Mouse (Mus musculus) adrenal gland, postnatal 25 days (tissue): Measurements from ENCODE around the gene Cfd. TPM values are rescaled to one million over a fixed set of nuclear protein-coding genes. Genes with fewer than 3 reads are reported as not detected.

Experiments
- DNase-seq: peaks from one replicate; pipeline ENCODE4 v3.0.0; 2021; ENCODE audit warnings: mixed read lengths
- long read RNA-seq: library from polyadenylated mRNA; stranded (forward); transcript quantifications from one replicate; pipeline ENCODE4 v2.0.0, GENCODE M21; 2021
- total RNA-seq: library from RNA; stranded (reverse); gene quantifications from 2 replicates; pipeline ENCODE4 v1.2.3, GENCODE M21; 2021

Cfd gene
- total RNA-seq = 420 and 469 TPM in 2 replicates
- long read RNA-seq, transcript Cfd-201 (5 exons, 922 nt) = minor isoform, 297 of 742 reads
- long read RNA-seq, transcript Cfd-202 (5 exons, 871 nt) = major isoform, 322 of 742 reads
- long read RNA-seq, partial matches to known transcripts = 108 of 742 reads
- long read RNA-seq, other reads (novel, unspliced or antisense) = 15 of 742 reads

DNA sequence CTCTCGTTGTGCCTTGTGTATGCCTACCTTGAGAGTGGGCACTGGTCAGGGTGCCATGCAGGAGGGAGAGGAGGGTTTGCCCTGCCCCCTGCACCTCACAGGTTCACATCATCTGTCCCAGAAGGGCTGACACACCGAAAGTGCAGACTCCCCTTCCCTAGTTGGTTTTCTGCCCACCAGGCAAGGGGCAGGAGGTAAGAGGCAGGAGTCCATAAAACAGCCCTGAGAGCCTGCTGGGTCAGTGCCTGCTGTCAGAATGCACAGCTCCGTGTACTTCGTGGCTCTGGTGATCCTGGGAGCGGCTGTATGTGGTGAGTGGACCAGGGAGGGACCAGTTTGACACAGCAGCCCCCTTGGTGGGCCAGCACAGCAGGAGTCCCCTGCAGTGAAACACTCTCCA is at the start of gene Cfd:
TSS of gene Cfd (plus strand) at position 184 of the 400 bp plus-strand sequence.
- no peak for DNase-seq

GRCm38 (mm10) chr10:79842322-79842721 is 48.3 kb upstream of the Cfd start:
- no peak for DNase-seq

DNA sequence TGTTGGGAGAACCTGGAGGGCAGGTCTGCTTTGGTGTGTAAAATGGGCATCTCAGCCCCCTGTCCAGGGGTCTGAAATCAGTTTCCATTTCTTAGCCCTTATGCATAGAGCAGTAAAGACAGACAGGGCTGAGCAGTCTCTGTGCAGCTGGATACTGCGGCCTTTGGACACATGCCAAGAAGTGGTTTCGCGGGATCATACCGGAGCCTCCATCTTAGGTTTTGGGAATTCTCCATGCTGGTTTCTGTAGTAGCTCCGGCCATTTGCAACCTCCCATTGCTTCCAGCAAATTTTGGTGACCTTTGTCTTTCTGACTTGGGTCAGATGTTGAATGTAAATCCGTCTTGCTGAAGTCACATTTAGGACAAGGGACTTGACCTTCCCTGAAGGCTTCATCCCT is 47.2 kb upstream of the Cfd start:
- no peak for DNase-seq

GRCm38 (mm10) chr10:79846553-79846952 is 44.1 kb upstream of the Cfd start:
- no peak for DNase-seq

GRCm38 (mm10) chr10:79849941-79850628 is 40.6 kb upstream of the Cfd start:
- DNase-seq = no peak

DNA sequence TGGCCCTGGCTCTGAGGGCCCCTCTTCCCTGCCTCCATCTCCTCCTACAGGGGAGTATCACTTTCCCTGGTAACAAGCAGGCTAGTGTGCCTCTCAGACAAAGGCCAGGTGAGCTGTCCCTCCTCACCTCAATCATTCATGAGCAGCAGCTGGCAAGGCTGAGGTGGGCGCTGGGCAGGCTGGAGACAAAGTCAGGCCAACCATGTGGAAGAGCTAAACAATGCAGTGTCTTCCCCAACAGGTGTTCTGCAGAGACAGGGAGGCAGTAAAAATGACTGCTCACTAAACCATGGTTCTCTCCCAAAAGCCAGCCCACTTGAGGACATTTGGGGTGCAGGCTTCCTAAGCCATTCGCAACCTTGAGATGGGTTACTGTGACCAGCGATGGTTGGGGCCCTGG is 39.0 kb upstream of the Cfd start:
- no peak for DNase-seq

DNA sequence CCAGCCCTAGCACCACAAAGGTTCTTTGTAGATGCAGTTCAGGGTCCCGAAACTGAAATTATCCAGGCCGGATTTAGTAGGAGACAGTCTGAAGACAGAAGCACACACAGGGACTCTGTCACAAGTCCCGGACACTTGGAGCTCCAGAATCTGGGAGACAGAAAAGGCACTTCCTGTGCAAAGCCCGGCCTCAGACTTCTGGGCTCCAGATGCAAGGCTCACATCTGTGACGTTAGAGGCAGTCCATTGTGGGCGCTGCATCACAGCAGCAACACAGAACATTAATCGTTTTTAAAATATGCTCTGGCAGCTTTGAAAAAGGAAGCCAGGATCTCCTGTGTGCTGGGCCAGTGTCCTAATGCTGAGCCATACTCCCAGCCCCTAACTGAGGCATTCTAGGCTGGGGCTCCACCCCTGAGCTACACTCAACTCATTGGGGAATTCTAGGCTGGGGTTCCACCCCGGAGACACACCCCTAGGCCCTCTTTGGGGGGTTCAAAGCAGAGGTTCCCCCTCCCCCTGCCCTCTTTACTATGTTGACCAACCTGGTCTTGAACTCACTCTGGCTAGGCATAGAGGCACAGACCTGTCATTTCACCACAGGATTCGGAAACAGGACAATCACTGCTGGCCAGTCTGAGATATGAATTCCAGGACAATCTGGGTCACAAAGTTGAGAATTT is 38.4 kb upstream of the Cfd start:
- no peak for DNase-seq

- DNase-seq = no peak
Observed at GRCm38 (mm10) chr10:79852827-79853226, 37.8 kb upstream of the Cfd start.

GRCm38 (mm10) chr10:79853392-79853791 is 37.3 kb upstream of the Cfd start:
- peak; percentile 98 for DNase-seq

DNA sequence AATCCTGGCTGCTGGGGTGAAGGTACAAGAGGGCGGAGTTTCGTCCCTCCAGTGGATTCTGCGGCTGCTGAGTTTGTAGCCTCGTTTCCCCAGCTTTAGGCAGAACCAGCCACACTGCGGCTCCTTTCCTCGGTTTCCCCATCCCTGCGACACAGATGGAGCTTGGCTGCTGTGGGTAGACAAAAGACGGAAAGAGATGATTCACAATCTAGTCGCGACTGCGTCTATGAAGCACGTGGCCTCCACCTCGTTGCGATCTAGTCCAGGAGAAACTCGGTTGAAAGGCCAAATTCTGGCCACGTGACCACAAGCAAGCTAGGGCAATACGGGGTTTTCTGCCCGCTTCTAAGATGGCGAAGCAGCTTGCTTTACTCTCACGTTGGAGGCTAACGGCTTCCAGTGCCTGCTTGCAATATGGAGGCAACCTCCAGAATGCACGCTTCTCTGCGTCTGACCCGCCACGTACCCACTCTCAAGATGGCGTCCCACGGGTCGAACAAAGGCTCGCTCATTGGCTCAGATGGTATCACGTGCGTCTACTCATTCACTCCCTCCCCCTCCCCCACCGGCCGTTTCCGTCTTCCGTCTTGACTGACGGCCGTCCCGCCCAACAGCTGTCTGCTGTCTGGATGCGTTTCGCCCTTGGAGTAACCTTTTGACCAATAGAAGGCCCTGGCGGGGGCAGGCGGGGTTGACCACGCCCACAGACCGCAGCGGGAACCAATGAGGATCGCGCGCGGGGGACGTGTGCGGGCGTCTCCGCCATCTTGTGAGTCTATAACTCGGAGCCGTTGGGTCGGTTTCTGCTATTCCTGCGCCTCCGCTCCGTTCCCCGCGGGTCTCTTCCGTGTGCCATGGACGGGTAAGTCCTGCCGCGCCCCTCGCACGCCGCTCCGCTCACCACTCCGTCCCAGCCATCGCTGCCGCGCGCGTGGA is 36.5 kb upstream of the Cfd start, which contains the start of gene Ptbp1:
TSS of gene Ptbp1 (plus strand) at position 568 of the 936 bp plus-strand sequence.
- peak; percentile 99 for DNase-seq

DNA sequence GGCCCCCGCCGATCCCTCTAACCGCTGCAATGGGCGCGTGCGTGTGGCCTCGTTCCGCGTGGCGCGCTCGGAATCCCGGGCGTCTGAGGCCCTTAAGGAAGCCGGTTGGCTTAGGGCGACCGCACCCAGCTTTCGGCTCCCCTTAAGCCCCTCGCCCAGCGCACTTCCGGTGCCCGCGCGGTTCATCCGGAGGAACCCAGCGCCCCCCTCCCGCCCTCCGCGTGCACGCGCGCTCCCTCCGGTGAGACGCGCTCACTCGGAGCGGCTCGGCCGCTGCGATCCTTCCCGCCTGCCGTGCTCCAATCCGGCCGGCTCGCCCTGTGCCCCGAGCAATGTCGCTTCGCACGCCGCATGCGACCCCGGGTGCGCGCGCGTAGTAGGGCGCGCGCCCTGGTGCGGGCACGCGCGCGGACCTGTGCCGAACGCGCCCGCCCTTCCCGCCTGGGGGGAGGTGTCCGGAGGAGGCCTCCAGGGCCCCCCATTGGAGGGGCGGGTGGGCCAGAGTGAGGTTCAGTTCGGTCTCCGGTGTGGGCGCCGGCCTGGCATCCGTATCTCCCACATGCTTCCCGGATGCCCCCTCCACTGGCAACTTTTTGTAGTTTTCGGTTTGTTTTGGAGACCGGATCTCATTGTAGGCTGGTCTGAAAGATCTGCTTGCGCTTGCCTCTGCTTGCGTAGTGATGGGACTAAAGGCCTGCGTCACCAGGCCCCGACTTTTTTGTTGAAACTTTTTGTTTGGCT is 35.7 kb upstream of the Cfd start:
- DNase-seq = peak; percentile 74

DNA sequence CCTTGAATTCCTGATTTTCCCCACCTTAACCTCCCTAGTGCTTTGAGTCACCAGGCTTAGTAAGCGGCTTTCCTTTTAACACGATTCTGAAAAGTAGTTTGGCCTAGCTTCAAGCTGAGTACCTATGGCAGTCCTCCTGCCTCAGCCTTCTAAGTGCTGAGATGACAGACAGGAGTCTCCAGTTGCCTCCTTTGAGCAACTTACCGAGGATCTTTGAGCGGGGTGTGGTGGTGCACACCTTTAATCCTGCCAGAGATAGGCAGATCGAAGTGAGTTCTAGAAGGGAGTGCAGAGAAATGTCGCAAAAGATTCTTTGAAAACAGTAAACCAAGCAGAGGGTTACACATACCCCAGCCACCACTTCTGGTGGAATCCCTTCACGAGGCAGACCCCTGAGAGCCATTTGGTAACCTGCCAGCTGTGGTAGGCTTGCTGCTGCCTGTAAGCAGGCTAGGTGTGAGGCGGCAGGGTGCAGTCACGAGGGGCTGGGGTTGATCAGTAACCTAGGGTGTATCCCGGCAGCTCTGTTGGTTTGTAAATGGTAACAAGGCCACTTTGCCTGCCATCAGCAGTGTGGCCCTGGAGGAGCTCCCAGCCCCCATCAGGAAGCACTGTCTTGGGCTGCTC is 35.0 kb upstream of the Cfd start:
- no peak for DNase-seq

GRCm38 (mm10) chr10:79856280-79856679 is 34.4 kb upstream of the Cfd start:
- DNase-seq = no peak

GRCm38 (mm10) chr10:79856704-79857451 is 33.8 kb upstream of the Cfd start:
- peak; percentile 8 for DNase-seq

GRCm38 (mm10) chr10:79857452-79857811 is 33.2 kb upstream of the Cfd start:
- DNase-seq = peak; percentile 68

- DNase-seq = no peak
Observed at GRCm38 (mm10) chr10:79857894-79858293, 32.8 kb upstream of the Cfd start.

GRCm38 (mm10) chr10:79858416-79859074 is 32.1 kb upstream of the Cfd start:
- DNase-seq = peak; percentile 69

DNA sequence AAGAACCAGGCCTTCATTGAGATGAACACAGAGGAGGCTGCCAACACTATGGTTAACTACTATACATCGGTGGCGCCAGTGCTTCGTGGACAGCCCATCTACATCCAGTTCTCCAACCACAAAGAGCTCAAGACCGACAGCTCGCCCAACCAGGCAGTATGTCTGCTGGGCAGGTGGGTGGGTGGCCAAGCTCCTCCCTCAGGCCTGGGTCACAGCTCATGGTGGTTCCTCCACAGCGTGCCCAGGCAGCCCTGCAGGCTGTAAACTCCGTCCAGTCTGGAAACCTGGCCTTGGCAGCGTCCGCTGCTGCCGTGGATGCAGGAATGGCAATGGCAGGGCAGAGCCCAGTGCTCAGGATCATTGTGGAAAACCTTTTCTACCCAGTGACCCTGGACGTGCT is 31.5 kb upstream of the Cfd start:
- DNase-seq = no peak

DNA sequence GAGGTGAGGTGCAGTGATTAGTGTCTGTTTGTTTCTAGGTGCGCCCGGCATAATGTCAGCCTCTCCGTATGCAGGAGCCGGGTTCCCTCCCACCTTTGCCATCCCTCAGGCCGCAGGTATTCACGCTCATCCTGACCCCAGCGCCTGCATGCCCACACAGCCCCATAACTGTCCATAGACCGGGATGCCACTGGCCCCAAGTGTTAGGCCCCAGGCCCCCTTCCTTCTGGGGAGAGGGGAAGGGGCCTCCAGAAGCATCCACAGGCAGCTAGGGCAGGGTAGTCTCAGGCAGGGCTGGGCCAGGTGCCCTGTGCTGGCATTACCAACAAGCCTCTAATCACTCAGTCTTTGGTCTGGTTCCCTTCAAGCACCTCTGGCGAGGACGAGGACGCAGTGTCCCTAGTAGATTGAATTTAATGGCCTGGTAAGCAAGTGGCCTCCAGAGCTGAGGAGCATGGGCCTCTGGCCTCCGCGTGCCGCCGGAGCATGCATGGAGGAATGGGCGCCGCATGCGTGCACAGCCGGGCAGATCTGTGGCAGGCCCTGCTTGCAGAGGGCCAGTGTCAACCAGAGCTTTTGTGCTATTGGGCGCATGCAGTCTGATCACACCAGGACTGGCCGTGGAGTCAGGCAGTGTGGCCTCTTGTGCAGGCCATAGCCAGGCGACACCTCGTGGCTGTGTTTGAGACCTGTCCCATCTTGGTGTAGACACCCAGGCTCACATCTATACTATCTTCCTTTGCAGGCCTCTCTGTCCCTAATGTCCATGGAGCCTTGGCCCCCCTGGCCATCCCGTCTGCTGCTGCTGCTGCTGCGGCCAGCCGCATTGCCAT is 30.4 kb upstream of the Cfd start:
- DNase-seq = no peak
